Mouse (Mus musculus) right cerebral cortex, postnatal 36 days (tissue): ENCODE data around the gene P4ha1.
A peak's percentile ranks its signal among the peaks of the same experiment; 100 is the strongest.
"Not testable (repeated sequence)": the region's sequence is repeated elsewhere in the genome, so short reads cannot be mapped to it uniquely, and the experiment has no call there.

Experiments
- DNase-seq, 2 experiments: peaks; one replicate each; pipeline ENCODE4 v3.0.0; 2022; ENCODE audit warnings: low spot score in 2 of 2, mixed read lengths in 1 of 2

The P4ha1 gene

DNA sequence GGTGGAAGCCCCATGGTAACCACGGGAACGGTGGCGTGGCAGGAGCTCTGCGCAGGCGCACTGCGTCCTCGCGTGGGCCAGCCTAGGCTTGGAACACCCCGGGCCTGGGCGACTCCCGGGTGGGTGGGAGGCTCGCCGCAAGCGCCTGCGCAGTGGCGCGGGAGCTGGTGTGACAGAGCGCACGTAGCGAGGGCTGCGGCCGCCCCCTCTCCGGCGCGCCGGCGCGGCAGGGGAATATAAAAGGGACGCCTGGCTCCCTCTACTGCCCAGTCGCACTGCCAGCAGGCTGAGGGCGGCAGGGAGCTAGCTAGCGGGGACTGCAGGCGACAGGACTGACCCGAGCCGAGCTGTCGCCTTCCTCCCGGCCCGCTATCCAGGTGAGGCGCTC lies at the start of gene P4ha1:
TSS of gene P4ha1 (plus strand) at position 197 of the 388 bp plus-strand sequence.
- DNase-seq: peak; percentile 99

DNA sequence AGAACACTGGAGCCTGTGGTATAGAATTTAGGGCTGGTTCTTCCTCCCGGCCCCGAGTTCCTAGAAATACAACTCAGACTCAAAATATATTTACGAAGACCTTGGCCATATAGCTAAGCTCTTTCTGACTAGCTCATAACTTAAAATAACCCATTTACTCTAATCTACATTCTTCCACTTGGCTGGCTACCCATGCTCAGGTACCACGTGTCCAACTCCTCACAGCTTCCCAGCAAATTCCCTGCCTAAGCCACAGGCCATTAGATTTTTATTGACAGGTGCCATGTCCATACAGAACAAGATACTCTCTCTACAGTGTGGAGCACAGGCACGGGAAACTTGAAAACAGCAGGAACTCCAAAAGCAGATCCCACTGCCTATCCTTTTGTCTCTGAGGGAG lies 47.4 kb upstream of the P4ha1 start:
- DNase-seq: no peak

GRCm38 (mm10) chr10:59277116-59277515 lies 46.0 kb upstream of the P4ha1 start:
- DNase-seq: no peak

DNA sequence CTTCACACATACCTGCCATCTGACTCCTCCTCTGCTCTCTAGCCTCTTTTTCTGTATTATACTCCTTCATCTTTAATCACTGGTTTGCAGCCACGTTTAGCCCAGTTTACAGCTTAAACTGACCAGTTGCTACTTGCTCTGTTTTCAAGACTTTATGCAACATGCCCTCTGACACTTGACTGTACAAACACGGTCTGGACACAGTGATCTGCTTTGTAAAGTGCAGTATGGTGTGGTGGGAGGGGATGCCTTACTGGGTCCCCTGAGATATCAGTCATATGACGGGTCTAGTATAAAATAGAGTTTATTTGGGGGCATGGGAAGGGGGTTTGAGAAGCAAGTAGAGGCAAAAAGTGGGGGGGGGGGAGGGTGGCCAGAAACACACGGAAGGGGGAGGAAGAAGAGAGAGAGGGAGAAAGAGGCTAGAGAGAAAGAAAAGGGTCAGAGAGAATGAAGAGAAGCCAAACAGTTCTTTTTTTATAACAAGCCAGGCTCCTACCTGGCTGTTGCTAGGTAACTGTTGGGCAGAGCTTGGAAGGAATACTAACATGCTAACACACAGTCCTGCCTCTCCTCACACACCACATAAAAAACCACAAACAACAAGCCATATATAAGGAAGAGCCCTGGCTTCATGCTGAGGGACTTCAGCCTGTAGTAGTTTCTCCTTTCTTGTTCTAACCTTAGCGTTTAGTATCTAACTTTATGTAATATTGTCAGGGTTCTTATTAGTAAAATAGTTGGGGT lies 45.2 kb upstream of the P4ha1 start:
- no peak for DNase-seq

- no peak for DNase-seq
Observed at GRCm38 (mm10) chr10:59283164-59283563, 39.9 kb upstream of the P4ha1 start.

DNA sequence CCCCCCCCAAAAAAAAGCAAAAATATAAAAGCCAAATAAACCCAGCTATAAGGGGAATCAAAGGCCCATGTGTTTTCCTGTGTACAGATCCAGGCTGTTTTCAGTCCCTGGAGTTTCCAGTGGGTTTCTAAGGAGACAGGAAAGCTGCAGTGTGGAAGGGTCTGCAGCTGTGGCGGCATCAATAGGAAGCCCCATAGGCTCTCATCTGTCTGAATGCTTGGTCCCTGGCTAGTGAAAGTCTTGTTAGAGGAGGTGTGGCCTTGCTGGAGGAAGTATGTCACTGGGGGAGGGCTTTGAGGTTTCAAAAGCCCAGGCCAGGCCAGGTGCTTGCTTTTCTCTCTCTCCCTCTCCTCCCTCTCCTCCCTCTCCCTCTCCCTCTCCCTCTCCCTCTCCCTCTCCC lies 39.3 kb upstream of the P4ha1 start:
- DNase-seq: no peak

- DNase-seq: peak in 1 of 2 experiments; percentile 38
Observed at GRCm38 (mm10) chr10:59285530-59285929, 37.6 kb upstream of the P4ha1 start.

GRCm38 (mm10) chr10:59287251-59287650 lies 35.8 kb upstream of the P4ha1 start:
- DNase-seq: no peak

DNA sequence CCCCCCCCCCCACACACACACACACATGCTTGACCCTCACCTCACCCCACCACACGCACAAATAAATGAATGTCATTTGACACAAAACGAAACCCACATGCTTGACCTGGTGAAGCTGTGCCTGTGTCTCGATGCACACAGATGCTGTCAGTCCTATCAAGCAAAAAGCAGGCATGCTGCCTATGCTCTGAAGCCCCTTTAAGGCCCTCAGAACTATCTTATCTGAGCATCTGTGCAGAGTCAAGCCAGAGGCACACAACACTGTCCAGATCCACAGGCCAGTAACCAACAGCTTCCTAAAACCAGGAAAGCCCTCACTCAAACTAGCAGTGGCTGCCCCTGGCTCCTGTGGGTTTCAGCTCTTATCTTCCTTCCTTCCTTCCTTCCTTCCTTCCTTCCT lies 35.4 kb upstream of the P4ha1 start:
- no peak for DNase-seq

GRCm38 (mm10) chr10:59289062-59289461 lies 34.0 kb upstream of the P4ha1 start:
- DNase-seq: no peak

DNA sequence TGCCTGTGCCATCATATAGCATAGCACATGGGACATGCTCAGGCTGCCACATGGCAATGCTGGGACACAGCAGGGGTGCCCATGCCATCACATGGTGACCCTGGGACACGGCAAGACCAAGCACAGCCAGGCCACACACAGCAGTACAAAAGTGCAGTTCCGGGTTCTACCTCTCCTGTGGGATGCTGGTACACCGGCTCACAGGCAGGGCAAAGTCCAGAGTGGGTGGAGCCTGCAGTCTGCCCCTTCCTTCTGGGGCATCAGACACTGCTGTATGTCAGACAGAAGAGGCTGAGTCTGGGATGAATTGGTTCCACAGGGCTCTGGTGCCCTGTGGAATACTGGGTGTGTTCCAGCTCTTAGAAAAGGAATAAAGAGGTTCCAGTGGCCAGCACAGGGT lies 31.6 kb upstream of the P4ha1 start:
- no peak for DNase-seq

DNA sequence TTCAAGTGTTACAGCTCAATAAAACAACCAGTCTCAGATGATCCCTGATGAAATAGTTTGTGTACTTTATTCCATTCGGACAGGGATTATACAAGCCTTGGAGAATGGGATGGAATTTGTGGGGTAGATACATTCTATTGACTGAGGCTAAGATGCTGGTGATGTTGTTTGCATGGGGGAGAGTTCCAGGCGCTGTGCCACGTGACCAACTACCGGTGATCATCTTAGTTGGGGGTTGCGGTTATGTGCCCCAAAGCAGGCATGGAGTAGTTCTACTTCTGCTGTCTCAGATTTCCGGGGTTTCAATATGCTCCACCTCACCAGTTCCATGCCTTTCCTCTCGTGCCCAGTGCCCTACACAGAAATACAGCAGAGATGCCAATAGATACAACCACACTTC lies 31.0 kb upstream of the P4ha1 start:
- DNase-seq: no peak

GRCm38 (mm10) chr10:59292558-59292957 lies 30.5 kb upstream of the P4ha1 start:
- peak; percentile 78 to 79 for DNase-seq

DNA sequence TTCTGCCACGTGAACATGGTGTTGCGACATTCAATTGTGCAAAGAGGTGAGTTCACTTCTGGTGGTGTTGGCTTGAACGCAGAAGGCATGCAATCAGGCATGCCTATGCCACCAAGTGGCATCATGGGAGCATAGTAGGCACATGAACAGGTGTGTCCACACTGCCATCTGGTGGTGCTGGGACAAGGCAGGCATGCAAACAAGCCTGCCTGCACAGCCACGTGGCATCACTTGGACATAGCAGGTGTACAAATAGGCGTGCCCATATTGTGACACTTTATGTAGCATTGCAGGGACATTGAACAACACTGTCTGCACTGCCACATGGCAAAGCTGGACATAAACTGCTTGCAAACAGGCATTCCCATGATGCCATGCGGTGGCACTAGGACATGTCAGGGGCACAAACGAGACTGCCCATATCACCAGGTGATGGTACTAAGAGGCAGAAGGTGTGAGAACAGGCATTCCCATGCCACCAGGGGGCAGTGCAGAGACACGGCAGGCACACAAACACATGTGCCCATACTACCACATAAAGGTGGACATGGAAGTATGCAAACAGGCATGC lies 27.8 kb upstream of the P4ha1 start:
- DNase-seq: peak; percentile 33 to 47

GRCm38 (mm10) chr10:59296261-59296660 lies 26.8 kb upstream of the P4ha1 start:
- DNase-seq: peak; percentile 65 to 69

DNA sequence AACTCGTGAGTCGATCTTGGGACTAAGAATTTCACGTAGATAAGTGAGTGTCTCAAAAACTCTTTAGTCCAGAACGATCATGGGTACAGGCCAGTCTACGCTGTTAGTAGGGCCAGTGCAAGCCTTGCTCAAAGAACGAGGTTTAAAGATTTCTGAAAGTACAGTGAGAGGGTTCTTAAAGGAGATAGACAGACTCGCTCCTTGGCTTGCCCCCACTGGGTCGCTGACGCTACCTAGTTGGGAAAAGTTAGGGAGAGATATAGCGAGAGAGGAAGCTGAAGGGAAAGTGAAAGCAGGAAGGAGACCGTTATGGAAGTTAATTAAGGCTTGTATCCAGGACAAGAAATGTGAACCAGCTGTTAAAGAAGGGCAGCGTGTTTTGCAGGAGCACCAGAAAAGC lies 20.4 kb upstream of the P4ha1 start:
- DNase-seq: not testable (repeated sequence)

GRCm38 (mm10) chr10:59308993-59309715 lies 13.9 kb upstream of the P4ha1 start:
- DNase-seq: no peak

GRCm38 (mm10) chr10:59310124-59310523 lies 13.0 kb upstream of the P4ha1 start:
- DNase-seq: no peak

DNA sequence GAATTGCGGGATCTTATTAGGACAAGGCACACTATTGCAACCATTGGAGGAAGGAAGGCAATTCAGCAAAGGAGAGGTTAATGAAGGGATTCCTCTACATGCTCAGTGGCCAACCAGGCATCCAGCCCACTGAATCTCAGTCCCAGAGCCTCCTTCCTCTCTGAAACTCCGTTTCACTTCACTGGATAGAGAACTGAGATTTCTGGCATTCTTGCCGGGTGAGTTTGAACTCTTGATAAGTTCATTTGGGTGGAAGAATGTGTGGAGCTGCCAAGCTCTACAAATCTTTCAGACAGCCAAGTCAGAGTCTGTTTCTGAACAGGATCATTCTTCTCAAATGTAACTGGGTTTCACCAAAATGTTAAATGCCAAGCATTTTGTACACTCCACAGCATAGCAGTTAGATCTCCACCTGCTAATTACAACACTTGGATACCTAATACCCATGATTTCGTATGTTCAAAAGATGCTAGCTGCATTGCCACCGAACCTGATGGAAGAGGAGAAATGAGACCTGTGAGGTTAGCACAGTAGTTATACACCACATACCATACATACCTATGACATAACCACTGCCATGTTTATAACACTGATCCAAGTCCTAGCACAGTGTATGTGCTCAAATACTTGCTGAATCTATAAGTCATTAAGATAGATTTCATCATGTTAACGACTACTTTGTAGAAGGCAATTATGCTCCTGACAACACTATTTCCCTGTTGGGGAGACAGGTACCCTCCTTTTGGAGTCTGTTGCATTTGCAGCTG lies 12.2 kb upstream of the P4ha1 start:
- DNase-seq: no peak

GRCm38 (mm10) chr10:59311881-59312280 lies 11.2 kb upstream of the P4ha1 start:
- DNase-seq: no peak

DNA sequence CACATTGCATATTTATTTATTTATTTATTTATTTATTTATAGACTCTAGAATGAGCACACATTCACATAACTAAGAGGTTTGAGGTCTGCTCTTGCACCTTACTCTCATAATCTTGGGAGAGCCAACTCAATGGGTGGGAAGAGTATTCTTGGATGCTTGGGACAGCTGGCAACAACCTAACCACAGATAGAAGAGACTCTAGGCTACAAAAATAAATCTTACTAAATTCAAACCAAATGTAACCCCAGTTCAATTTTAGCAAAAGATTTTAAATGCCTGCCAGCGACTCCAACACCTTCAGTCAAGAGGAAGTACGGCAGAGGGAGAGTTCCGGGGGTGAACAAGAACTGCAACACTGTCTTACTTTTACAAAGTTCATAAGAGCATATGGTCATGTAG lies 2.0 kb upstream of the P4ha1 start:
- peak in 1 of 2 experiments; percentile 38 for DNase-seq

DNA sequence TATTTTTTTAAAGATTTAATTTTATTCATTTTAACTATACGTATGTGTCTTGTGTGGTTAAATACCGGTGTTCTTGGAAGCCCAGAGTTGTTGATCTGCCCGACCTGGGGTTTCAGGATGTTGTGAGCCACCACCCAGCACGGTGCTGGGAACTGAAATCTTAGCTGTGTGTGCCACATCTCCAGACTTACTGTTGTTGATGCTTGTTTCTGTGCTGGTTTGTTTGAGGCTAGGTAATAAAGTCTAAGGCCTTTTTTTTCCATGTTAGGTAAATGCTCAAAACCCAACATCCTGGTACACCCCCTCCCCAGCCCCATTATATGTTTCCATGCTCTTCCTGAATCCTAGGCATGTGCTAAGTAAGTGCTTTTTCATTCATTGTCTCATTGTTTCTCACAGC lies 825 bp upstream of the P4ha1 start:
- DNase-seq: no peak
